Mouse (Mus musculus) ES-Bruce4 (cell line): ENCODE results near the gene Etfb. TPM values are rescaled to one million over a fixed set of nuclear protein-coding genes. Genes with fewer than 3 reads are reported as not detected.

ENCODE experiments used
- H3K27ac ChIP-seq: 2 replicates; pipeline ENCODE4 v1.5.1; 2012; ENCODE audit warnings: low read length, inconsistent platforms; ENCODE audit not compliant: insufficient read depth
- H3K27me3 ChIP-seq: 2 replicates; pipeline ENCODE4 v1.6.1; 2012; ENCODE audit warnings: mild to moderate bottlenecking, low read length, inconsistent platforms; ENCODE audit not compliant: control insufficient read depth, poor library complexity, insufficient read depth, severe bottlenecking
- H3K36me3 ChIP-seq: 2 replicates; pipeline ENCODE4 v1.6.1; 2012; ENCODE audit warnings: inconsistent platforms, mild to moderate bottlenecking, low read length, moderate library complexity; ENCODE audit not compliant: control insufficient read depth, poor library complexity, insufficient read depth, severe bottlenecking
- H3K4me1 ChIP-seq: one replicate; pipeline ENCODE4 v1.8.1; 2011; ENCODE audit warnings: low read length; ENCODE audit not compliant: control insufficient read depth, insufficient read depth
- H3K4me3 ChIP-seq: 2 replicates; pipeline ENCODE4 v1.5.1; 2011; ENCODE audit warnings: low read depth, mild to moderate bottlenecking, low read length
- H3K9ac ChIP-seq: 2 replicates; pipeline ENCODE4 v1.6.1; 2012; ENCODE audit warnings: low read depth, mild to moderate bottlenecking, inconsistent platforms; ENCODE audit not compliant: poor library complexity, severe bottlenecking
- H3K9me3 ChIP-seq: replicated peaks from 2 replicates; pipeline ENCODE4 v1.6.1; 2012; ENCODE audit warnings: mild to moderate bottlenecking, low read length, inconsistent platforms; ENCODE audit not compliant: control insufficient read depth, poor library complexity, insufficient read depth, severe bottlenecking
- CTCF ChIP-seq: IDR thresholded peaks from one replicate; pipeline ENCODE4 v1.8.1; 2011; ENCODE audit warnings: low read depth, low read length
- EP300 ChIP-seq: IDR thresholded peaks from 2 replicates; pipeline ENCODE4 v1.6.1; 2011; ENCODE audit warnings: low read depth, low read length; ENCODE audit not compliant: insufficient read depth
- POLR2A ChIP-seq: IDR thresholded peaks from one replicate; pipeline ENCODE4 v1.8.1; 2011; ENCODE audit warnings: low read length; ENCODE audit not compliant: insufficient read depth
- polyA plus RNA-seq: library from polyadenylated mRNA; stranded (reverse); fragments of >200 nt; gene quantifications from 2 replicates; pipeline ENCODE4 v1.2.4, GENCODE M21; 2011; ENCODE audit warnings: low read depth; ENCODE audit not compliant: missing spikeins, insufficient read depth, insufficient read length

Gene Etfb
- polyA plus RNA-seq, 1 experiment = 68.3 TPM

- no peak overlapping the region for H3K4me3 ChIP-seq
- no peak for TF ChIP-seq POLR2A
- no peak for TF ChIP-seq EP300
- peak; percentile 93 for TF ChIP-seq CTCF
- H3K9ac ChIP-seq = no peak overlapping the region
- no peaks in the 10 kb centered on the region for H3K4me1 ChIP-seq
- no peaks in the 10 kb centered on the region; the same call in 1 of the 2 replicates for H3K9me3 ChIP-seq
- no peaks in the 10 kb centered on the region for H3K27me3 ChIP-seq
- H3K27ac ChIP-seq = no peak overlapping the region
- H3K36me3 ChIP-seq = no peaks in the 10 kb centered on the region
Measured at GRCm38 (mm10) chr7:43495343-43496021, 51.6 kb downstream of the Etfb start.

Other genes with a start within 250 kb of the Etfb start
- 19.4 and 20.1 TPM in 2 replicates for gene Zfp715, start 130.8 kb upstream of the Etfb start, polyA plus RNA-seq
- gene Siglecf, start 92.7 kb upstream of the Etfb start, polyA plus RNA-seq = 0.93 and 1.3 TPM in 2 replicates
- gene Siglecg, start 35.9 kb upstream of the Etfb start, polyA plus RNA-seq = 0.24 TPM in 1 of 2 replicates, not detected in the other
- 0.27 and 0.41 TPM in 2 replicates for gene Lim2, start 16.4 kb upstream of the Etfb start, polyA plus RNA-seq
- not detected in 2 replicates for gene Nkg7, start 7.0 kb upstream of the Etfb start, polyA plus RNA-seq
- gene Cldnd2, start 3.3 kb upstream of the Etfb start, polyA plus RNA-seq = not detected in 2 replicates
- not detected in 2 replicates for gene Gm45233, start within 50 bp of the Etfb start, polyA plus RNA-seq
- gene Vsig10l, start 19.1 kb downstream of the Etfb start, polyA plus RNA-seq = 1.9 and 2.8 TPM in 2 replicates
- gene Iglon5, start 46.0 kb downstream of the Etfb start, polyA plus RNA-seq = 4.6 and 5.0 TPM in 2 replicates
- not detected in 2 replicates for gene 4931406B18Rik, start 61.9 kb downstream of the Etfb start, polyA plus RNA-seq
- gene Cd33, start 100.3 kb downstream of the Etfb start, polyA plus RNA-seq = 0.12 TPM in 1 of 2 replicates, not detected in the other
- 1.7 and 2.2 TPM in 2 replicates for gene Zfp658, start 118.2 kb downstream of the Etfb start, polyA plus RNA-seq
- gene Zfp719, start 135.5 kb downstream of the Etfb start, polyA plus RNA-seq = 6.9 and 9.4 TPM in 2 replicates
- 3.1 and 3.4 TPM in 2 replicates for gene Zfp819, start 163.1 kb downstream of the Etfb start, polyA plus RNA-seq
- gene Ceacam18, start 190.6 kb downstream of the Etfb start, polyA plus RNA-seq = not detected in 2 replicates
- 0.64 TPM in 1 of 2 replicates, not detected in the other for gene Siglece, start 216.1 kb downstream of the Etfb start, polyA plus RNA-seq
- 6.2 and 7.6 TPM in 2 replicates for gene Ctu1, start 227.9 kb downstream of the Etfb start, polyA plus RNA-seq
- not detected in 2 replicates for gene Klk14, start 246.3 kb downstream of the Etfb start, polyA plus RNA-seq